Mouse (Mus musculus): Measurements from ENCODE around the gene Gigyf1. TPM values are rescaled to one million over a fixed set of nuclear protein-coding genes. Genes with fewer than 3 reads are reported as not detected.

Gigyf1 gene
- total RNA-seq, 2 experiments from 2014 or later: 29.6 to 33.8 TPM

GRCm38 (mm10) chr5:137531414-137532130, 13.2 kb downstream of the Gigyf1 start:
- peak; percentile 75 to 76 for DNase-seq

GRCm38 (mm10) chr5:137532131-137532807, 13.9 kb downstream of the Gigyf1 start:
- peak; percentile 51 to 64 for DNase-seq
- intact Hi-C loops (cut with DNase I): loop anchor here (5.0 kb wide), 3 partner anchors 95 to 215 kb away; partner anchors contain the start of genes Fbxo24, Gm20605, Lrch4 and Tsc22d4

More at GRCm38 (mm10) chr5:137531414-137532130, 13.2 kb downstream of the Gigyf1 start:
- intact Hi-C loops (cut with DNase I): loop anchor here (5.0 kb wide), 3 partner anchors 96 to 216 kb away; partner anchors contain the start of genes Fbxo24, Gm20605, Lrch4 and Tsc22d4

GRCm38 (mm10) chr5:137532808-137533116, 14.4 kb downstream of the Gigyf1 start:
- DNase-seq: no peak
- intact Hi-C loops (cut with DNase I): loop anchor here (5.0 kb wide), 3 partner anchors 95 to 215 kb away; partner anchors contain the start of genes Fbxo24, Gm20605, Lrch4 and Tsc22d4

GRCm38 (mm10) chr5:137533117-137533827, 14.9 kb downstream of the Gigyf1 start, which contains the start of the genes Epo and Gnb2:
Gene Epo, minus strand, starts transcription at chr5:137533242.
Gene Gnb2, minus strand, starts transcription at chr5:137533510.
- peak; percentile 99 for DNase-seq
- intact Hi-C loops (cut with DNase I): loop anchor here (5.0 kb wide), 3 partner anchors 94 to 214 kb away; partner anchors contain the start of genes Fbxo24, Gm20605, Lrch4 and Tsc22d4

- DNase-seq: no peak
- intact Hi-C loops (cut with DNase I): loop anchor here (1.0 to 5.0 kb wide), 5 partner anchors 53 to 213 kb away; partner anchors contain the start of genes Fbxo24, Gm20605, Lrch4 and Tsc22d4
Observed at GRCm38 (mm10) chr5:137534762-137535161, 16.4 kb downstream of the Gigyf1 start.

- intact Hi-C loops (cut with DNase I): loop anchor here (5.0 kb wide), 1 partner anchor 52 kb away; no protein-coding TSS in a partner anchor
- DNase-seq: no peak
Observed at GRCm38 (mm10) chr5:137535318-137535717, 17.0 kb downstream of the Gigyf1 start.

GRCm38 (mm10) chr5:137537461-137537860, 19.1 kb downstream of the Gigyf1 start:
- intact Hi-C loops (cut with DNase I): loop anchor here (5.0 kb wide), 1 partner anchor 50 kb away; no protein-coding TSS in a partner anchor
- DNase-seq: no peak

GRCm38 (mm10) chr5:137539291-137539801, 21.0 kb downstream of the Gigyf1 start:
- DNase-seq: peak in 1 of 2 experiments; percentile 29
- intact Hi-C loops (cut with DNase I): loop anchor here (5.0 kb wide), 1 partner anchor 48 kb away; no protein-coding TSS in a partner anchor

- intact Hi-C loops (cut with DNase I): no loop called here
Observed at GRCm38 (mm10) chr5:137540991-137541390, 22.6 kb downstream of the Gigyf1 start.

GRCm38 (mm10) chr5:137541768-137542540, 23.6 kb downstream of the Gigyf1 start:
- DNase-seq: no peak
- intact Hi-C loops (cut with DNase I): no loop called here

More at GRCm38 (mm10) chr5:137540991-137541390, 22.6 kb downstream of the Gigyf1 start:
- no peak for DNase-seq

- DNase-seq: no peak
Observed at GRCm38 (mm10) chr5:137544926-137545325, 26.6 kb downstream of the Gigyf1 start.

GRCm38 (mm10) chr5:137545596-137545995, 27.2 kb downstream of the Gigyf1 start:
- intact Hi-C loops (cut with DNase I): no loop called here

More at GRCm38 (mm10) chr5:137544926-137545325, 26.6 kb downstream of the Gigyf1 start:
- intact Hi-C loops (cut with DNase I): no loop called here

GRCm38 (mm10) chr5:137549840-137550239, 31.5 kb downstream of the Gigyf1 start:
- DNase-seq: no peak
- intact Hi-C loops (cut with DNase I): no loop called here

More at GRCm38 (mm10) chr5:137545596-137545995, 27.2 kb downstream of the Gigyf1 start:
- no peak for DNase-seq

- DNase-seq: no peak
Observed at GRCm38 (mm10) chr5:137551119-137551518, 32.8 kb downstream of the Gigyf1 start.

GRCm38 (mm10) chr5:137553000-137553399, 34.7 kb downstream of the Gigyf1 start:
- DNase-seq: no peak
- intact Hi-C loops (cut with DNase I): no loop called here

More at GRCm38 (mm10) chr5:137551119-137551518, 32.8 kb downstream of the Gigyf1 start:
- intact Hi-C loops (cut with DNase I): no loop called here

- peak; percentile 75 to 82 for DNase-seq
Observed at GRCm38 (mm10) chr5:137553411-137553837, 35.1 kb downstream of the Gigyf1 start, which contains the start of gene Actl6b. Gene Actl6b, plus strand, starts transcription at chr5:137553517.

GRCm38 (mm10) chr5:137553898-137554297, 35.5 kb downstream of the Gigyf1 start:
- DNase-seq: no peak
- intact Hi-C loops (cut with DNase I): no loop called here

More at GRCm38 (mm10) chr5:137553411-137553837, 35.1 kb downstream of the Gigyf1 start, which contains the start of gene Actl6b:
- intact Hi-C loops (cut with DNase I): no loop called here

- intact Hi-C loops (cut with DNase I): no loop called here
- DNase-seq: no peak
Observed at GRCm38 (mm10) chr5:137561556-137561955, 43.2 kb downstream of the Gigyf1 start.

- intact Hi-C loops (cut with DNase I): no loop called here
- no peak for DNase-seq
Observed at GRCm38 (mm10) chr5:137562965-137563364, 44.6 kb downstream of the Gigyf1 start.

Data from heart, postnatal 10 days (tissue).